Mouse (Mus musculus): ENCODE data around the gene Gjb4. TPM values are rescaled to one million over a fixed set of nuclear protein-coding genes. Genes with fewer than 3 reads are reported as not detected.
A peak's percentile ranks its signal among the peaks of the same experiment; 100 is the strongest.

Gjb4 gene
- polyA plus RNA-seq, 1 experiment from 2014 or later: not detected

DNA sequence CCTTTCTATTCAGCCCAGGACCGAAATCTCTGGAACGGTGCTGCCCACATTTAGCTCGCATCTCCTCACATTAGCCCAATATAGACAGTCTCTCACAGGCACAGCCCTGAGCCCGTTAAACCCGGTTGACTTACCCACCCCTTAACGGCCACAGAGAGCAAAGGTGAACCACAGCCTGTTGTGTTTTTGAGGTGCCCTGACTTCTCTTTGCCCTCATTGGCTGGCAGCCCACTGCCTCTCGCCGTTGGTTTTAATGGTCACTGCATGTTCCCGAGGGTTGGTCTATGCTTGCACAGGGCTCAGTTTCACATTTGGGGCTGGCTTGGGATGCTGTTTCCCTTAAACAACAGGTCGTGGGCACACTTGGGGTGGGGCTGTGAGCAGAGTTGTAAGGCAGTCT is 29.6 kb downstream of the Gjb4 start:
- H3K9me3 ChIP-seq: no peaks in the 10 kb centered on the region
- no peak overlapping the region for H3K4me2 ChIP-seq (replicated peaks)
- H3K27me3 ChIP-seq: peaks cover 27% of the 10 kb centered on the region
- 80% methylated on average over 10 of the region's 10 CpGs for WGBS
- no peaks in the 10 kb centered on the region for H3K4me1 ChIP-seq
- no peak overlapping the region for H3K9ac ChIP-seq
- no peak overlapping the region for H3K4me3 ChIP-seq
- H3K36me3 ChIP-seq: no peaks in the 10 kb centered on the region
- H3K27ac ChIP-seq: no peak overlapping the region
- ATAC-seq (ENCODE audit: insufficient number of reproducible peaks, insufficient read depth, low FRiP score, low TSS enrichment): no peak

DNA sequence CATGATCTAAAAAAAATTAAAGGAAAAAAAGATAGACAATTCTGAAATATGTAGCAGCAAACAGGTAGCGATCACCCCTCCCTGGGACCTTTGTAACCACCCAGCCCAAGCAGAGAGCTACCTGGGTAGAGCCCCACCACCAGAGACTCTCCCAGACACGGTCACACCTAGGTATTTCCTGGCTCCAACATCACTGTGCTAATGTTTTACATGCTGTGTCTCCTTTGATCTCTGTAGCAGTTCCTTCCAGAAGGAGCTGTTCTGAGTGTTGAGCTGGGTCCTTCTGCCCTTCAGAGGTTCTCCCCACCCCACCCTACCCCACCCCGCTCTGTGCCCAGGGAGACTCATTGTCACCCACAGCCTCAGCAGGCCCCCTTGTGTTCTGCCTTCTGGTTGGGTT is 30.2 kb downstream of the Gjb4 start:
- 88% methylated on average over 3 of the region's 3 CpGs for WGBS
- Histone ChIP-seq H3K27me3 (peaks cover 21% of the 10 kb centered on the region), H3K4me1 (no peaks in the 10 kb centered on the region), H3K9ac (no peak overlapping the region), H3K4me3 (no peak overlapping the region), H3K4me2 (replicated peaks) (no peak overlapping the region), H3K9me3 (no peaks in the 10 kb centered on the region), H3K27ac (no peak overlapping the region), H3K36me3 (no peaks in the 10 kb centered on the region)
- ATAC-seq (ENCODE audit: insufficient number of reproducible peaks, insufficient read depth, low FRiP score, low TSS enrichment): no peak

DNA sequence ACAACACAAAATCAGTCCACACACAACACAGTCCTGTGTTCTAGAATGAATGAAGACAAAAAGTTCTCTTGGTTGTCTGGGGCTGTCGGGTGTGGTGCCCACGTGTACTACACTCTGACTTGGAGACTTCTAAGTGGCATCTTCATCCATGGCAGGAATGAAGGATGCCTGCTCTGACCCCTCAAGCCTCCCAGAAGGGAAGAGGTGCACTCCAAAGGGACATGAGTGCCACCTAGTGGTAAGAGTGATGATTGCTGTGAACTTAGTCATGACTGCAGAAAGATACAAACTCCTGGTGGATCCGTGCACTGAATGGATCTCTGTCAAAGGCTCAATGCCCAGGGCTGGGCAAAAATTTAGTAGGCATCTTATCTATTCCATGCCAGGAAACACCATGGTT is 34.3 kb downstream of the Gjb4 start:
- ATAC-seq (ENCODE audit: insufficient number of reproducible peaks, insufficient read depth, low FRiP score, low TSS enrichment): no peak
- Histone ChIP-seq H3K4me1 (no peaks in the 10 kb centered on the region), H3K27ac (no peak overlapping the region), H3K27me3 (0 out of 2 replicates have a peak, but pooled peaks cover 6% of the 10 kb centered on the region), H3K4me2 (replicated peaks) (no peak overlapping the region), H3K36me3 (no peaks in the 10 kb centered on the region), H3K9me3 (no peaks in the 10 kb centered on the region), H3K4me3 (no peak overlapping the region), H3K9ac (no peak overlapping the region)
- 3% methylated on average over 3 of the region's 3 CpGs for WGBS

DNA sequence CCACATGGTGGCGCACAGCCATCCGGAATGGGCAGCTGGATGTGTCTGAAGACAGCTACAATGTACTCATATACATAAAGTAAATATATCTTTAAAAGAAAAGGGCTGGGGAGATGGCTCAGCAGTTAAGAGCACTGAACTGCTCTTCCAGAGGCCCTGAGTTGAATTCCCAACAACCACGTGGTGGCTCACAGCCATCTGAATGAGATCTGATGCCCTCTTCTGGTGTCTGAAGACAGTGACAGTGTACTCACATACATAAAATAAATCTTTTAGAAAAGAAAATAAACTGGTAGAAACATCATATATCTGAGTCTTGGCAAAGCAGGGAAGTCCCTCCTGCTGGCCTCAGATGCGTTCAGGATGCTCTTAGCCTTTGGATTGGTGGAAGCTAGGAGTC is 36.7 kb downstream of the Gjb4 start:
- Histone ChIP-seq H3K27me3 (peaks cover 22% of the 10 kb centered on the region), H3K4me1 (0 out of 2 replicates have a peak, but pooled peaks cover 6% of the 10 kb centered on the region), H3K9ac (no peak overlapping the region), H3K36me3 (no peaks in the 10 kb centered on the region), H3K4me2 (replicated peaks) (no peak overlapping the region), H3K27ac (no peak overlapping the region), H3K4me3 (no peak overlapping the region), H3K9me3 (no peaks in the 10 kb centered on the region)
- no peak for ATAC-seq (ENCODE audit: insufficient number of reproducible peaks, insufficient read depth, low FRiP score, low TSS enrichment)
- 57% methylated on average over 4 of the region's 4 CpGs for WGBS

DNA sequence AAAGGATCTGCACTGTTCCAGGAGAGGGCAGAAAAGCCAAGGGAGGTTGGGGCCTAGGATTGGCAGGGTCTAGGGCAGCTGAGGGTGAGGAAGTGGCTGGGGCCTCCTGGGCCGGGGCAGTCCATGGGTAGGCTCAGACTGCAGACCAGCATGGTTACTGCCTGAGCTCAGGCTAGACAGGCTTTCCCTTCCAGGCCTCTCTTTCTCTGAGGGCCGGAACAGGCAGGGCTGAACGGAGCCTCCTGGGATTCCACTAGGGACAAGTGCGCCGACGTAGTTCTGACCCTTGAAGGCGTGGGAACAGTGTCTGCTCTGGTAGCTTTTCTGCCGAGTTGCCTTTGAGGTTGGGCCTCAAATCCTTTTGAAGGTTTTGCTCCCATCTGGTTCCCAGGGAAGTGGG is 38.1 kb downstream of the Gjb4 start:
- 0 out of 2 replicates have a peak, but pooled peaks cover 6% of the 10 kb centered on the region for H3K4me1 ChIP-seq
- 79% methylated on average over 8 of the region's 8 CpGs for WGBS
- H3K27ac ChIP-seq: no peak overlapping the region
- no peak overlapping the region for H3K9ac ChIP-seq
- peaks cover 33% of the 10 kb centered on the region for H3K27me3 ChIP-seq
- no peaks in the 10 kb centered on the region for H3K9me3 ChIP-seq
- no peak overlapping the region for H3K4me2 ChIP-seq (replicated peaks)
- H3K4me3 ChIP-seq: no peak overlapping the region
- H3K36me3 ChIP-seq: no peaks in the 10 kb centered on the region
- ATAC-seq (ENCODE audit: insufficient number of reproducible peaks, insufficient read depth, low FRiP score, low TSS enrichment): no peak

DNA sequence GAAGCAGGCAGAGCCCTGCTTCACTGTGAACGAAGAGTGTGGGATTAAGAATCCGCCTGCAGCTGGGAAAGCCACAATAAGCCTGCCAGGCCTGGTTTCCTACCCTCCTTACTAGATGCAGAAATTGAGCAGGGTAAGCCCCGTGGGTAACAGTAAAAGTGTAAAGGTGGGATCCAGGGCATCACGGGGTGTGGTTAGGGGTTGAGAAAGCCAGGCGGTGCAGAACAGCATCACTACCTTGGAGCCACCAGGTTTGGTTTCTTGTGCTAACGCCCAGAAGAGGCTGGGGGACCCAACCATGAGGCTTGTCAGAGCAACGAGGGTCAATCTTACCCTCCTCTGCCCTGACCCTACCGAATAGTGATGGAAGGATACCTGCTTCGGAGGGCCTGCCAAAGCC is 39.3 kb downstream of the Gjb4 start:
- Histone ChIP-seq H3K9ac (0 out of 2 replicates have a peak overlapping the region, but pooled peaks have one; percentile 32), H3K27ac (no peak overlapping the region), H3K4me3 (no peak overlapping the region), H3K36me3 (no peaks in the 10 kb centered on the region), H3K4me1 (0 out of 2 replicates have a peak, but pooled peaks cover 6% of the 10 kb centered on the region), H3K4me2 (replicated peaks) (peak overlapping the region; percentile 74), H3K27me3 (peaks cover 33% of the 10 kb centered on the region), H3K9me3 (no peaks in the 10 kb centered on the region)
- 42% methylated on average over 9 of the region's 9 CpGs for WGBS
- no peak for ATAC-seq (ENCODE audit: insufficient number of reproducible peaks, insufficient read depth, low FRiP score, low TSS enrichment)

DNA sequence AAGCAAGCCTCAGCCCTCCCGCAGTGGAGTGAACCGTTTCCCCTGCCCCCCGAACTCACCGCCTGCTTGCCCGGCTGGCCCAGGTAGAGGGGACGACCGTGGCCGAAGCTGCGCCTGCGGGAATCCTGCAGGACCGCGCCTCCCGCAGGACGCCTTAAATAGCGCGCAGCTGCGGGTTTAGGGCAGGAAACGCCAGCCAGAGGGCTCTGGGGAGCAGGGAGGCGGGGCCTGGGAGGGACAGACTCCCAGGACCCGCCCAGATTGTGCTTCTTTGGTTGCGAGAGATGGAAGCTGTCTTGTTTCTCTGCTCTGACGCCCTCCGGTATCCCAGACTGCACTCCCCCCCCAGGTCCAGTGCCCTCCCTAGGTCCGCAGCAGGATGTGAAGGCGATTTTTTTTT is 40.0 kb downstream of the Gjb4 start, which contains the start of gene Gja4:
TSS of gene Gja4 (minus strand) at position 179 of the 400 bp plus-strand sequence.
- ATAC-seq (ENCODE audit: insufficient number of reproducible peaks, insufficient read depth, low FRiP score, low TSS enrichment): 0 out of 2 replicates have a peak, but pooled peaks have one; percentile 12
- peaks cover 33% of the 10 kb centered on the region for H3K27me3 ChIP-seq
- 0 out of 2 replicates have a peak, but pooled peaks cover 6% of the 10 kb centered on the region for H3K4me1 ChIP-seq
- 1% methylated on average over 25 of the region's 25 CpGs for WGBS
- peak within 1 kb of the TSS; percentile 74 for H3K4me2 ChIP-seq (replicated peaks)
- H3K4me3 ChIP-seq: peak within 1 kb of the TSS; percentile 40
- no peaks in the 10 kb centered on the region for H3K36me3 ChIP-seq
- H3K27ac ChIP-seq: no peak within 1 kb of the TSS
- H3K9ac ChIP-seq: peak within 1 kb of the TSS; percentile 32
- no peaks in the 10 kb centered on the region for H3K9me3 ChIP-seq

DNA sequence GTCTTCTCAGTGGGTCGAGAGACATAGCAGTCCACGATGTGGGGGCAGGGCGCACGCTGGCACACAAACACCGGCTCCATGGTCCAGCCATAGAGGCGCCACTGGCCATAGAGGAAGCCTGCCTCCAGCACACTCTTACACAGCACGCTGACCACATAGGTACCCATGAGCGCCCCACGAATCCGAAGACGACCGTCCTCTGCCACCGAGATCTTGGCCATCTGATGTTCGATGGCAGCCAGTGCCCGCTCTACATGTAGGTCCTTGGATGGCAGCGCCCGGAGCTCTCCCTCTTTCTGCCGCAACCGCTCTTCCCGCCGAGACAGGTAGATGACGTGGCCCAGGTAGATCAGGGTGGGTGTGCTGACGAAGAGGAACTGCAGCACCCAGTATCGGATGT is 41.5 kb downstream of the Gjb4 start:
- WGBS: 57% methylated on average over 24 of the region's 24 CpGs
- Histone ChIP-seq H3K27ac (no peak overlapping the region), H3K9ac (no peak overlapping the region), H3K4me3 (no peak overlapping the region), H3K27me3 (peaks cover 30% of the 10 kb centered on the region), H3K36me3 (no peaks in the 10 kb centered on the region), H3K4me2 (replicated peaks) (no peak overlapping the region), H3K4me1 (0 out of 2 replicates have a peak, but pooled peaks cover 6% of the 10 kb centered on the region), H3K9me3 (no peaks in the 10 kb centered on the region)
- ATAC-seq (ENCODE audit: insufficient number of reproducible peaks, insufficient read depth, low FRiP score, low TSS enrichment): no peak

DNA sequence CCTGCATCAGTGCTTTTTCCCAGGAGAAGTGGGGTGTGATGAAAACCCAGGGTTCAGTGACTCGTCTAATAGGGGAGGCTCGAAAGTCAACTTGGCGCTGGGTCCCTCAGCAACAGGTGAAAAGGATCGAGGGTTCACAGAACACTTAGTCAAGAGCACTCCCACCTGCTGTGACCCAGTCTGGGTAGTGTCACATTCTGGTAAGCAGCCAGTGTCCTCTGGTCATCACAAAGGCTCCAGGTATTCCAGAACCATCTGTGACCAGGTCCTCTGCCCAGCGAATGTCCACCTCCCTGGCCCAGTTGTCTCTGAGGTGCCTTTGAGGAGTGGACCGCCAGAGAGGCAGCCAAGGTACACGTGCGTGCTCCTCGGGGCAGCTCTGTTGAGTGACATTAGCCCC is 42.3 kb downstream of the Gjb4 start:
- no peaks in the 10 kb centered on the region for H3K9me3 ChIP-seq
- no peaks in the 10 kb centered on the region for H3K36me3 ChIP-seq
- no peak for ATAC-seq (ENCODE audit: insufficient number of reproducible peaks, insufficient read depth, low FRiP score, low TSS enrichment)
- H3K27ac ChIP-seq: no peak overlapping the region
- no peak overlapping the region for H3K4me2 ChIP-seq (replicated peaks)
- peaks cover 30% of the 10 kb centered on the region for H3K27me3 ChIP-seq
- H3K4me3 ChIP-seq: no peak overlapping the region
- H3K9ac ChIP-seq: no peak overlapping the region
- WGBS: 53% methylated on average over 9 of the region's 9 CpGs
- 0 out of 2 replicates have a peak, but pooled peaks cover 6% of the 10 kb centered on the region for H3K4me1 ChIP-seq

DNA sequence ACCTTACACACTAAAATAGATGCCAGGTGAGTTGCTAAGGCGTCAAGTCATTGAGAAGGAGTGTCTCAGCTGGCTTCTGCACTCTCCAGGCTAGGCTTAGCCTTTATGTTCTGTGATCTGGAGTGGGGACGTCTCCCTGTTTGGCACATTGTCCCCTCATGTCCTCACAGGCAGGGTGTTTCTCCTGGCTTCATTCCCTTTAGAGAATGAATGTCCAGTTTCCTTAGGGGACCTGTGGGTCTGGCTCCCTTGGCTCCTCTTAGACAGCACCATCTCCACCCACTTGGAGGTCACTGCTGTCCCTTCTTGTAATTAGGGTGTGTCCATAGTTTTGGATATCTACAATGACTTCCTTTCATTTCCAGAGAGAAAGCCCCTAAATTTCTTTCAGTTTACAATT is 47.0 kb downstream of the Gjb4 start:
- Histone ChIP-seq H3K9ac (no peak overlapping the region), H3K4me3 (no peak overlapping the region), H3K4me1 (no peaks in the 10 kb centered on the region), H3K27me3 (peaks cover 9% of the 10 kb centered on the region), H3K4me2 (replicated peaks) (no peak overlapping the region), H3K9me3 (no peaks in the 10 kb centered on the region), H3K36me3 (no peaks in the 10 kb centered on the region), H3K27ac (no peak overlapping the region)
- 69% methylated on average over 2 of the region's 2 CpGs for WGBS
- no peak for ATAC-seq (ENCODE audit: insufficient number of reproducible peaks, insufficient read depth, low FRiP score, low TSS enrichment)

DNA sequence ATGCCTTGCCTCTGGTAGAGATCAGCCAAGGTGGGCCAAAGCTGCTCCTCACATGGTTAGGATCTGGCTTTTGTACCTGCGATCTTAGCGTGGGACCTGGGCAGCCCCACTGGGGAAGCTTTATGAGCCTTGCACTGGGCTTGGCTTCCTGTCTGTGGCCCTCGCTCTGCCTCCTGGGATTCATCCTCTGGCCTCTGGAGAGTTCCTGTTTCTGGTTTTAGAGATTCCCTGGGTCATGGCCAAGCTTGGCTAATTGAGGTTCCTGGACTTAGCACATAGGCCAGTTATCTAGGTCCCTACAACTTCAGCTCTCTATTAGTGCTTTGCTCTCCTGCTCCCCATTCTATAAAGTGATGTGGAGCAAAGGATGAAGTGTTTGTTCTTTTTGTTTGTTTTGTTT is 50.1 kb downstream of the Gjb4 start:
- ATAC-seq (ENCODE audit: insufficient number of reproducible peaks, insufficient read depth, low FRiP score, low TSS enrichment): no peak
- 77% methylated on average over 3 of the region's 3 CpGs for WGBS

More for the DNA sequence above, 50.1 kb downstream of the Gjb4 start:
- Histone ChIP-seq H3K27ac (no peak overlapping the region), H3K9ac (no peak overlapping the region), H3K4me3 (no peak overlapping the region), H3K4me2 (replicated peaks) (no peak overlapping the region), H3K36me3 (no peaks in the 10 kb centered on the region), H3K9me3 (no peaks in the 10 kb centered on the region), H3K4me1 (no peaks in the 10 kb centered on the region), H3K27me3 (no peaks in the 10 kb centered on the region)

Data from embryonic facial prominence, embryonic 12.5 days (tissue).